Mouse (Mus musculus) limb, embryonic 11.5 days (tissue): Measurements from ENCODE around the gene Ubr4. TPM values are rescaled to one million over a fixed set of nuclear protein-coding genes. Genes with fewer than 3 reads are reported as not detected.

ENCODE experiments used
- ATAC-seq: fragments of 200-750 bp; cut with Nextera tagmentation; 2 replicates; pipeline ENCODE4 v1.8.0; 2017; ENCODE audit warnings: low read depth; ENCODE audit not compliant: insufficient number of reproducible peaks, low FRiP score, low TSS enrichment
- DNase-seq: peaks from one replicate; pipeline ENCODE4 v3.0.0-alpha.2; 2015; ENCODE audit warnings: low spot score
- H3K27ac ChIP-seq: fragments of 300-500 bp; sonication (generic); replicated peaks from 2 replicates; pipeline ENCODE4 v1.5.1; 2014; ENCODE audit warnings: low read depth, mild to moderate bottlenecking, low read length
- H3K27me3 ChIP-seq: fragments of 300-500 bp; sonication (generic); 2 replicates; pipeline ENCODE4 v1.6.1; 2014; ENCODE audit warnings: mild to moderate bottlenecking, low read length, mixed read lengths; ENCODE audit not compliant: control insufficient read depth, insufficient read depth
- H3K36me3 ChIP-seq: fragments of 300-500 bp; sonication (generic); 2 replicates; pipeline ENCODE4 v1.6.1; 2014; ENCODE audit warnings: mild to moderate bottlenecking, low read length, moderate library complexity, mixed read lengths; ENCODE audit not compliant: control insufficient read depth, insufficient read depth
- H3K4me1 ChIP-seq: fragments of 300-500 bp; sonication (generic); 2 replicates; pipeline ENCODE4 v1.6.1; 2014; ENCODE audit warnings: low read length, mixed read lengths; ENCODE audit not compliant: control insufficient read depth, insufficient read depth
- H3K4me2 ChIP-seq: fragments of 300-500 bp; sonication (generic); 2 replicates; pipeline ENCODE4 v1.6.1; 2014; ENCODE audit warnings: low read depth, mild to moderate bottlenecking, moderate library complexity; ENCODE audit not compliant: severe bottlenecking
- H3K4me3 ChIP-seq: fragments of 300-500 bp; sonication (generic); 2 replicates; pipeline ENCODE4 v1.5.1; 2014; ENCODE audit warnings: low read depth, low read length
- H3K9ac ChIP-seq: fragments of 300-500 bp; sonication (generic); 2 replicates; pipeline ENCODE4 v1.6.1; 2014; ENCODE audit warnings: mild to moderate bottlenecking, low read length
- H3K9me3 ChIP-seq: fragments of 300-500 bp; sonication (generic); 2 replicates; pipeline ENCODE4 v1.6.1; 2016; ENCODE audit warnings: low read length; ENCODE audit not compliant: control insufficient read depth
- WGBS: fragments of 180-500 bp; shearing (Covaris S2); extraction: QIAGEN DNeasy Blood & Tissue Kit; methylation state at CpG from one replicate; pipeline ENCODE4 v1.1.7; 2014; 5-methylcytosine and 5-hydroxymethylcytosine counted together
- polyA plus RNA-seq: library from polyadenylated mRNA; unstranded; fragments of >200 nt; fragmentation: Nextera tagmentation; extraction: Ambion mirVana; gene quantifications from 2 replicates; pipeline ENCODE4 v1.2.1, GENCODE M21; 2014

Ubr4 gene
- polyA plus RNA-seq: 87.0 and 93.7 TPM in 2 replicates

DNA sequence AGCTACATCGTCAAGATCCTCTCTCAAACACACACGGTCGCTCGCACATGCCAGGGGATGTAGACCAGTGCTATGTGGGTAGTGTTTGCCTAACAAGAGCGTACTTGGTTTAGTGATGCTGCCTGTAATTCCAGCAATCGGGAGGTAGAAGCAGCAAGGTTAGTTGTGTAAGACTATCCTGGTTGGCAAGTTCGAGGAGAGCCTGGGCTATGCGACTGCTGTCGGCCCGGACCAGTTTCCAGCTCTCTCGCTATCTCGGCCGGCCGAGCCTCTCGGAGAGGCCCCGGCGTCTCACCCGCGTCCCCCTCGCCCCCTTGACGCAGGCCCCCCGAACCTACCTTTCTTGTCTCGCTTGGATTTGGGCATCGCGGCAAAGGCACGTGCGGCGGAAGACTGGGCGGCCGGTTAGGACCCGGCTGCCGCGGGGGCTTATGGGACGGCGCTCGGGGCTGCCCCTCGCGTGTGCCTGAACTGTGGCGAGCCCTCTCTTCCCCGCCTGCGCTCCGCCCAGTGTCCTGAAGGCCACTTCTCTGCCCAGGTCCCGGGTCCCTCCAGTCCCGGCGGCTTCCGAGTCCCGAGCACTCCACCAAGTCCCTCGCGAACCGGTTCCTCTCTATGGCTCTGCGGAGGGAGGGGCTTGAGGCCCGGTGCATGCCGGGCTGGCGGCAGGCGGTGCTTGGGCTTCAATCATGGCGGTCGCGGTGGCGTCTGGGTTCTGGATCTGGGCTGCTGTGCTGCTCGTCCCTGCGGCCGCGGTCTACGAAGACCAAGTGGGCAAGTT, at the start of gene Ubr4, which contains the start of the genes Mrto4 and Emc1:
Gene Ubr4, plus strand, starts transcription at position 679 of the 781 bp plus-strand sequence.
Gene Mrto4, minus strand, starts transcription at position 646 of the 781 bp plus-strand sequence.
Gene Emc1, plus strand, starts transcription at position 657 of the 781 bp plus-strand sequence.
- Histone ChIP-seq H3K4me3 (peak within 1 kb of the TSS; percentile 89), H3K27ac (peak within 1 kb of the TSS; percentile 93), H3K9me3 (no peaks in the 10 kb centered on the region), H3K4me1 (peaks cover 8% of the 10 kb centered on the region; the same call in 1 of the 2 replicates), H3K36me3 (peaks cover 21% of the 10 kb centered on the region), H3K9ac (peak within 1 kb of the TSS; percentile 93), H3K4me2 (peak within 1 kb of the TSS; percentile 94), H3K27me3 (no peaks in the 10 kb centered on the region)
- ATAC-seq: peak; percentile 90
- peak; percentile 87 for DNase-seq
- WGBS: under 1% methylated on average over 57 of the region's 64 CpGs

DNA sequence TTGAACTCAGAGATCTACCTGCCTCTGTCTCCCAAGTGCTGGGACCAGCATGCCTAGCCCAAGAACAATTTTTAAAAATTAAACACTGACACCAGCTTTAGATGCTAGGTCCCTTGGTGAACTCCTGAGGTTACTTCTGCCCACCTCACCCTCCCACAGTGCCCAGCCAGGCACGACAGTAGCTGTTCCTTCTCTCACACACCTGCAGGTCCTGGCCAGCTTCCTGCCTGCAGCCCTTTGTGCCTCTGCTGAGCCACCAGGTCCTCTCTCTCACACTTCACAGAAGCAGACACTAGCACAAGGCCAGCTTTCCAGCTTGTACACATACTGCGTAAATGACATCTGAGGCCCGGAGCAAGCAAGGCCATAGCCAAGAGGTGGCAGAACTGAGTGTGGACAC, 46.9 kb upstream of the Ubr4 start:
- no peaks in the 10 kb centered on the region for H3K36me3 ChIP-seq
- 91% methylated on average over 3 of the region's 3 CpGs for WGBS
- no peak for ATAC-seq

DNA sequence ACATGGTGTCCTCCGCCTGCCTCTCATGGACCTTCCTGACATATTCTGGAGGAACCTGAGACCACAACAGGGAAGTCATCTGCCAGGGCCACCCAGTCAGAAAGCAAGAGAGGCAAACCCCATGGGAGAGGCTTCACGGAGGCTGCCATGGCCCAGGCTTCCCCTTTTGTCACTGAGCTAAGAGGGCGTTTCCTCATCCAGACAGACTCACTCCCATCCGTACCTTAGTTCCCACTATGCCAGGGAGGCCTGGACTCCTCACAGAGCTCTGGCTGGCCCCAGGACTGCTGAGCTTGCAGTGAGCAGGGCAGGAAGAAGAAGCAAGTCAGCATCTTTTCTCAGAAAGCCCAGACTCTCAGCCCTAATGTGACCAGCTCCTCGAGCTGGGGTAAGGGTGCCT, 44.5 kb upstream of the Ubr4 start:
- Histone ChIP-seq H3K27ac (no peak overlapping the region), H3K9ac (no peak overlapping the region), H3K4me3 (no peak overlapping the region), H3K4me2 (no peak overlapping the region), H3K27me3 (no peaks in the 10 kb centered on the region), H3K36me3 (no peaks in the 10 kb centered on the region), H3K9me3 (no peaks in the 10 kb centered on the region), H3K4me1 (peaks cover 13% of the 10 kb centered on the region)
- DNase-seq (no peak), ATAC-seq (no peak)
- WGBS: 81% methylated on average over 5 of the region's 5 CpGs

More for the DNA sequence above, 46.9 kb upstream of the Ubr4 start:
- H3K4me1 ChIP-seq: peaks cover 4% of the 10 kb centered on the region; the same call in 1 of the 2 replicates
- H3K4me3 ChIP-seq: no peak overlapping the region
- no peak overlapping the region for H3K9ac ChIP-seq
- no peak for DNase-seq
- H3K4me2 ChIP-seq: no peak overlapping the region
- no peak overlapping the region for H3K27ac ChIP-seq
- H3K9me3 ChIP-seq: no peaks in the 10 kb centered on the region
- no peaks in the 10 kb centered on the region for H3K27me3 ChIP-seq

DNA sequence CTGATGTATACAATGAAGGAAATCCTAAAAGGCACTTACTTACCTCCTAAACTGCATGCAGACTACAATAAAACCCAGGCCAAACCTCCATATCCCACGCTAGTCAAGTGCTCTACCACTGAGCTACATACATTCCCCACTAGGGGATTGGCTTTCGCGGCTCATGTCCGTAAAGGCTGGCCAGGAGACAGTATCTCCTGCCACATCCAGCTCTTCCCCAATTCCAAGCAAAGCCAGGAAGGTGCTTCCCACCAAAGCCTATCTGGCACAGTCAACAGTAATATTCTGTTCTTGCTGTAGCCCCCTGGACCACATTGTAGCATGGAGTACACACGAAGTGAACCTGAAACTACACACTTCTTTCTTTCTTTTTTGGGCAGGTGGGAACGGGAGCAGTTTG, 42.8 kb upstream of the Ubr4 start:
- WGBS: 19% methylated on average over 6 of the region's 6 CpGs
- no peak overlapping the region for H3K27ac ChIP-seq

DNA sequence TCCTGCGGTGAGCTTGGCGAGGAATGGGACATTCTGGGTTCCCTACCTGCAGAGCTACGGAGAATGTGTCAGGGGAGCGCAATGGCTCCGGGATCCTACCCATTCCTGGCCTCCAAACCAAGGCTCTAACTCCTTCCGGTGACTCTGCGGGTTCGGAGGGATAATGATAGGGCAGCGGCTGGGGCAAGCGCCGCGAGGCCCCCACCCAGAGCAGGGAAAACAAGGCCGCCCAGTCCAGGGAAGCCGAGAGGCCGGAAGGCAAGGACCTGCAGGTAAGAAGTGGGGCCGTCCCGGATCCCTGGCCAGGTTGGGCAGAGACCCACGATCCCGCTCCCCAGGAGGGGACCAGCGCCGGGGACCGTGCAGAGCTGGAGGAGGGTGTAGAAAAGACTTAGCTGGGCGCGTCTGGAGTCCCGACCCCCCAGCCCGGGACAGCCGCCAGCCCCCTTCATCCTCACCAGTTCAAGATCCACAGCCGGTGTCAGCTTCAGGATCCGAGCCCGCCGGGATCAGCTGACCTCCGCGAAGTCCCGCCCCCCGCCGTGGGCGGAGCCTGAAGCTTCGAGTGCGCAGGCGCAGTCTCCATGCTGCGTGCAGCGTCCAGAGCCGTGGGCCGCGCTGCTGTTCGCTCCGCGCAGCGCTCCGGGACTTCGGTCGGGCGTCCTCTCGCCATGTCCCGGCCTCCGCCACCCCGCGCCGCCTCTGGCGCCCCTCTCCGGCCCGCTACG, 42.1 kb upstream of the Ubr4 start, which contains the start of the genes Pqlc2 and Akr7a5:
Gene Pqlc2, minus strand, starts transcription at position 538 of the 728 bp plus-strand sequence.
Gene Akr7a5, plus strand, starts transcription at position 574 of the 728 bp plus-strand sequence.
- peak; percentile 98 for DNase-seq
- H3K9ac ChIP-seq: peak within 1 kb of the TSS; percentile 95
- H3K9me3 ChIP-seq: no peaks in the 10 kb centered on the region
- under 1% methylated on average over 63 of the region's 63 CpGs for WGBS
- ATAC-seq: peak; percentile 91
- H3K4me3 ChIP-seq: peak within 1 kb of the TSS; percentile 96
- H3K27me3 ChIP-seq: no peaks in the 10 kb centered on the region
- H3K4me1 ChIP-seq: peaks cover 13% of the 10 kb centered on the region
- 0 out of 2 replicates have a peak within 1 kb of the TSS, but pooled peaks have one; percentile 18 for H3K27ac ChIP-seq
- H3K4me2 ChIP-seq: peak within 1 kb of the TSS; percentile 88
- H3K36me3 ChIP-seq: peaks cover 2% of the 10 kb centered on the region; the same call in 1 of the 2 replicates

More for the DNA sequence above, 42.8 kb upstream of the Ubr4 start:
- peaks cover under 1% of the 10 kb centered on the region; the same call in 1 of the 2 replicates for H3K36me3 ChIP-seq
- H3K4me2 ChIP-seq: peak overlapping the region; percentile 88
- peak overlapping the region; percentile 43; the same call in 1 of the 2 replicates for H3K9ac ChIP-seq
- peaks cover 13% of the 10 kb centered on the region for H3K4me1 ChIP-seq
- H3K27me3 ChIP-seq: no peaks in the 10 kb centered on the region
- peak overlapping the region; percentile 96 for H3K4me3 ChIP-seq
- no peak for DNase-seq
- no peak for ATAC-seq
- H3K9me3 ChIP-seq: no peaks in the 10 kb centered on the region

DNA sequence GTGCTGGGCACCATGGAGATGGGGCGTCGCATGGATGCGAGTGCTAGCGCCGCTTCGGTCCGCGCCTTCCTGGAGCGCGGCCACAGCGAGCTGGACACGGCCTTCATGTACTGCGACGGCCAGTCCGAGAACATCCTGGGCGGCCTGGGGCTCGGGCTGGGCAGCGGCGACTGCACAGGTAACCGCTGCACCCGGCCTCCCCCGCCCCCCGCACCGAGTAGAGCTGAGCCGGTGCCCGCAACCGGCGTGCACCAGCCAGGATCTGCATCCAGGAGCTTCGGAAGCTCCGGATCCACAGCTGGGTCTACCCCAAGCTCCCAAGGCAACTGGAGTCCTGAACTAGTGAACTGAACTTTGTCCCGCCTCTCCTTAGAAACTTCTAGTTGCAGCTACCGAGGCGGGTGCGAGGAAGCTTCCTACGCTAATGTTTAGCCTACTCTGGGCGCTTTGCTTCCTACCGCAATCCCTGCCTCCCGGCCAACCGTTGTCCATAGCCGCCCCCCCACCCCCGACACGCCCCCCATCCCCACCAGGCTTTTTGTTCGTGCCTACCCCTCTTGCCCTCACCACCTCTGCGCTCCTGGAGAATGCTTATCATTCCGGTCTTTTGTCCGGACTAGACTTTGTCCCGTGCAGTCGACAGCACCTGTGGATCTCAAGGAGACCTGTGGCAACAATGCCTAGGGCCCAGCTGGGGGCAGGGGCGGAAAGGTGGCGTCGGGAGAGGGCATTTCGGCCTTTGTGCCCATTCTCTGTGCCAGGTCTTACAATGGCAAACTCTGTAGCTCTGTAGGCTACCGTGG, 41.3 kb upstream of the Ubr4 start:
- H3K27ac ChIP-seq: 0 out of 2 replicates have a peak overlapping the region, but pooled peaks have one; percentile 18
- no peaks in the 10 kb centered on the region for H3K9me3 ChIP-seq
- H3K9ac ChIP-seq: peak overlapping the region; percentile 95
- DNase-seq: peak; percentile 62
- peak overlapping the region; percentile 96 for H3K4me3 ChIP-seq
- ATAC-seq: peak; percentile 58
- H3K36me3 ChIP-seq: peaks cover 2% of the 10 kb centered on the region; the same call in 1 of the 2 replicates
- peaks cover 13% of the 10 kb centered on the region for H3K4me1 ChIP-seq
- WGBS: under 1% methylated on average over 51 of the region's 53 CpGs
- H3K4me2 ChIP-seq: peak overlapping the region; percentile 88
- no peaks in the 10 kb centered on the region for H3K27me3 ChIP-seq

DNA sequence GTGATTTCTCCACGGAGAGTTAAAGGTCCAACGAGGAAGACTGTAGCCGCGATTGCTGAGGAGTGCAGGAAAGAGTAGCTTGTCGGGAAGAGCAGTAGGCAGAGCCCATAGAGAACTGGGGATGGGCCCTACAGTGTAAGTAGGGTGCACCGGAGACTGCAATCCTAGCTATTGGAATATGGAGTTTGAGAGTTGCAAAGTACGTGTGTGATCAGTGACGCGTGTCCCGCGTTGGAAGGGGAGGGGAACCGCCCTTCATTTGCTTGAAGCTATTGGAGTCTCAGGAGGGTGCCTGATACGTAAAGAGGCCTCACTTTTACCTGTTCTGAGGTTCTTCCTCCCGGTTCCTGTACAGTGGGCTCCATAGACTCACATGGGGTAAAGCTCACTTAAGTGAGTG, 40.7 kb upstream of the Ubr4 start:
- H3K4me2 ChIP-seq: peak overlapping the region; percentile 88
- DNase-seq (no peak), ATAC-seq (no peak)
- H3K4me1 ChIP-seq: peaks cover 13% of the 10 kb centered on the region
- no peaks in the 10 kb centered on the region for H3K9me3 ChIP-seq
- no peaks in the 10 kb centered on the region for H3K27me3 ChIP-seq
- peak overlapping the region; percentile 95 for H3K9ac ChIP-seq
- peaks cover 2% of the 10 kb centered on the region; the same call in 1 of the 2 replicates for H3K36me3 ChIP-seq
- H3K4me3 ChIP-seq: peak overlapping the region; percentile 96
- 30% methylated on average over 14 of the region's 14 CpGs for WGBS
- no peak overlapping the region for H3K27ac ChIP-seq
